Mouse (Mus musculus): ENCODE data around the gene Psen2. TPM values are rescaled to one million over a fixed set of nuclear protein-coding genes. Genes with fewer than 3 reads are reported as not detected.

Psen2 gene
- polyA plus RNA-seq, 1 experiment from 2014 or later: 7.9 TPM

DNA sequence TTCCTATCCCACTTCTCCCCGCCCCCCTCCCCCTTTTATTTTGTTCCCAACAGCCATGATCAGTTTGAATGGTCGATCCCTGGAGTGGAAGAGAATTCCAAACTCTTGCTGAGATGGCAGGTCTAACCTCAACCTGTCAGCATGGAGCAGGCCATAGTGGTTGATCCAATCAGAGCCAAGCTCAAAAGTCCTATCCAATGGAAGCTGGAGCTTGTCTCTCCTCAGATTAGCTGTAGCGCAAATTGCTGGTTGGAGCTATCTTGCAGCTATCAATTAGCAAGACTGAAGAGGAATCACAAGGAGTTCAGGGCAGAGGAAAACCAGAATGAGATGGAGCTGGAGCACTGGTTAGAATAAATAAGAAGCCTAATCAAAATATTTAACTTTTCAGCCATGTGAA is 54.9 kb downstream of the Psen2 start:
- no peak overlapping the region for H3K9ac ChIP-seq
- H3K36me3 ChIP-seq (replicated peaks): no peaks in the 10 kb centered on the region
- H3K4me3 ChIP-seq (replicated peaks): no peak overlapping the region
- no peaks in the 10 kb centered on the region for H3K27me3 ChIP-seq
- H3K4me1 ChIP-seq: no peaks in the 10 kb centered on the region
- no peaks in the 10 kb centered on the region for H3K9me3 ChIP-seq
- H3K4me2 ChIP-seq: no peak overlapping the region
- ATAC-seq (ENCODE audit: low FRiP score): no peak
- 87% methylated on average over 3 of the region's 3 CpGs for WGBS
- no peak overlapping the region for H3K27ac ChIP-seq

- Histone ChIP-seq H3K4me2 (no peak overlapping the region), H3K4me1 (peaks cover 4% of the 10 kb centered on the region; the same call in 1 of the 2 replicates), H3K36me3 (replicated peaks) (no peaks in the 10 kb centered on the region), H3K9me3 (no peaks in the 10 kb centered on the region), H3K4me3 (replicated peaks) (no peak overlapping the region), H3K27me3 (no peaks in the 10 kb centered on the region; the same call in 1 of the 2 replicates), H3K9ac (no peak overlapping the region), H3K27ac (no peak overlapping the region)
- 74% methylated on average over 5 of the region's 5 CpGs for WGBS
- no peak for ATAC-seq (ENCODE audit: low FRiP score)
These were observed 62.5 kb downstream of the Psen2 start for GRCm38 (mm10) chr1:180200722-180201121.

GRCm38 (mm10) chr1:180199715-180200050 is 63.6 kb downstream of the Psen2 start:
- Histone ChIP-seq H3K27me3 (peaks cover 6% of the 10 kb centered on the region), H3K4me3 (replicated peaks) (no peak overlapping the region), H3K4me1 (peaks cover 11% of the 10 kb centered on the region), H3K9ac (no peak overlapping the region), H3K36me3 (replicated peaks) (no peaks in the 10 kb centered on the region), H3K27ac (no peak overlapping the region), H3K9me3 (no peaks in the 10 kb centered on the region), H3K4me2 (no peak overlapping the region)
- no peak for ATAC-seq (ENCODE audit: low FRiP score)
- 82% methylated on average over 4 of the region's 4 CpGs for WGBS

DNA sequence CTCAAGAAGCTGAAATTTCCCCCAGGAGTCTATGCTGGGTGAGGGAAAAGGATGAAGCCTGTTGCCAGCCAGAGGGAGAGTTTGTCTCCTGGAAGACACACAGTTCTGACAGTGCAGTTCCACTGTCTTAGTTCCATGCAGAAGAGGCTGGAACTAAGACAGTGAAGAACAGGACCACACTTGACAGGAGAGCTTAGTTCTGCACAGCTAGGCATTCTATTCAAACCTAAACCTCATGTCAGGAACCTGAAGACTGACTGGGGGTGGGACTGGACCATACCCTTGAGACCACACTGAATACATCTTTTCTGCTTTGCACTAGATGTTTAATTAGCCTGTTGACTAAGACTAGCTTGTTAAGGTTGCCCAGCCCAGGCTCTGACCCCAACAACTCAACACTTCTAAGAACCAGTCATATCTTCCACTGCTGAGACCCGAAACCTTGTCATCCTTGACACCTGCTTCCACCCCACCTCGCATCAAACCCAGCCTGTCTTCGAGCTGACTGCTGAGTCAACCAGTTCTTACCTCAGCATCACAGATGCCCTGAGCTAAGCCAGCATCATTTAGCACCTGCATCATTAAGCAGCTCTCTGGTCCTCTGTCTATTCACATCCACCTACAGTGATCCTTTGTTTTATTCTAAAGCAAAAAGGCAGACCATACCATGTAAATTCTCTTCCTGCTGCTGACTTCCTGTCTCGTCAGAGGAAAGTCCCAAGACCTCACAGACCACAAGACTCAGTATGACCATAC is 64.1 kb downstream of the Psen2 start, which contains the start of gene Coq8a:
Gene Coq8a (minus strand): TSS at position 644 of the 756 bp plus-strand sequence.
- peaks cover 12% of the 10 kb centered on the region for H3K27me3 ChIP-seq
- H3K36me3 ChIP-seq (replicated peaks): no peaks in the 10 kb centered on the region
- no peak within 1 kb of the TSS for H3K4me2 ChIP-seq
- WGBS: 74% methylated on average over 4 of the region's 4 CpGs
- H3K9me3 ChIP-seq: no peaks in the 10 kb centered on the region
- no peak within 1 kb of the TSS for H3K27ac ChIP-seq
- no peak within 1 kb of the TSS for H3K4me3 ChIP-seq (replicated peaks)
- H3K9ac ChIP-seq: no peak within 1 kb of the TSS
- ATAC-seq (ENCODE audit: low FRiP score): no peak
- peaks cover 11% of the 10 kb centered on the region for H3K4me1 ChIP-seq

DNA sequence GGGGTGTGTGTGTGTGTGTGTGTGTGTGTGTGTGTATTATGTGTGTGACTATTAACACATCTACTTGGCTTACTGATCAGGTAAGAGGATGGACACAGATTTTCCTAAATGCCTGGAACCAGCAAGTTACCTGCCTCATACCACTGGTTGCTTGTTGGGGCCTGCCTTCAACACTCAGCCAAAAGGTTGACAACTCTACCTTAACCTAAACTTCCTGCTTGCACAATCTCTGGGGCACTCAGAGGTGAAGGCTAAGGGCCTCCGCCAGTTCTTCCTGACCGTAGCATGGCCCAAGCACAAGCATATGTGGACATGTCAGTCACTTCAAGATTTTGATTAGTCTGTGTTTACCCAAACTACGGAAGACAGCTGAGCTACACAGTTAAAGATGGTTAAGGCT is 65.3 kb downstream of the Psen2 start:
- Histone ChIP-seq H3K36me3 (replicated peaks) (no peaks in the 10 kb centered on the region), H3K27ac (no peak overlapping the region), H3K4me3 (replicated peaks) (no peak overlapping the region), H3K27me3 (peaks cover 16% of the 10 kb centered on the region), H3K9me3 (no peaks in the 10 kb centered on the region), H3K4me1 (peaks cover 11% of the 10 kb centered on the region), H3K9ac (no peak overlapping the region), H3K4me2 (no peak overlapping the region)
- WGBS: 87% methylated on average over 3 of the region's 3 CpGs
- no peak for ATAC-seq (ENCODE audit: low FRiP score)

- 90% methylated on average over 9 of the region's 9 CpGs for WGBS
- Histone ChIP-seq H3K9ac (0 out of 2 replicates have a peak overlapping the region, but pooled peaks have one; percentile 14), H3K9me3 (no peaks in the 10 kb centered on the region), H3K36me3 (replicated peaks) (no peaks in the 10 kb centered on the region), H3K4me1 (peaks cover 11% of the 10 kb centered on the region), H3K27ac (no peak overlapping the region), H3K27me3 (peaks cover 19% of the 10 kb centered on the region), H3K4me3 (replicated peaks) (peak overlapping the region; percentile 54; the same call in 1 of the 2 replicates), H3K4me2 (peak overlapping the region; percentile 71)
- no peak for ATAC-seq (ENCODE audit: low FRiP score)
These were observed 66.7 kb downstream of the Psen2 start for GRCm38 (mm10) chr1:180196508-180196907.

DNA sequence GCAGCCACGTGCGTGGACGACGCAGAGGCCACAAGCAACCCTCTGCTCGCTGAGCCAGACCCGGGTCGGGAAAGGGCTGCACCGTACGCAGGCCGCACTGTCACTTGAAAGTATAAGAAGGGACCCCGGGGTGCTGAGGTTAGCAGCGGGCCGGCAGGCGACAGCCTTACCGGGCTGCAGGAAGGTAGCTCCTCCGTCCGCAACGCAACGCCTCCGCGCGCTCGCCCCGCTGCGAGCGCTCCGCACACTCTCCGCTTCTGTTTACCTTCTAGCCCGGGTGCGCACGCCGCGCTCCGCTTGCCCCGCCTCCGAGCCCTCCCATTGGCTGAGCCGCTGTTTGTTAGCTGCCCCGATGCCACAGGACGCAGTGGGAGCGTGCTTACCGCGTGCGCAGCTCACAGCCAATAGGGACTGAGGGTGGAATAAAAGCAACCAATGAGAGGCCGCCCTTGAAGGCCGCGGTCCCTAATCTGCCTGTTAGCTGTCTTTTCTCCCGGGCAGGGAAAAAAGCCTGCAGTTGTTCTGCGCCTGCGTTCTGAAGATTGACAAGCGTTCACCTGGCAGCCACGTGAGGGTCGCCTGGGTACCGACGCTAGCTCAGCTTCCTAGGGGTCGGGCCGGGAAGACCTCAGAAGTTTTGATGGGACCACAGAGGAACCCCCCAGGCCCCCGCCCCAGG is 67.4 kb downstream of the Psen2 start:
- H3K27ac ChIP-seq: no peak overlapping the region
- ATAC-seq (ENCODE audit: low FRiP score): peak; percentile 100
- peak overlapping the region; percentile 54 for H3K4me3 ChIP-seq (replicated peaks)
- H3K9me3 ChIP-seq: no peaks in the 10 kb centered on the region
- H3K4me2 ChIP-seq: peak overlapping the region; percentile 71
- peaks cover 19% of the 10 kb centered on the region for H3K27me3 ChIP-seq
- peaks cover 11% of the 10 kb centered on the region for H3K4me1 ChIP-seq
- H3K9ac ChIP-seq: peak overlapping the region; percentile 14; the same call in 1 of the 2 replicates
- WGBS: under 1% methylated on average over 57 of the region's 57 CpGs
- no peaks in the 10 kb centered on the region for H3K36me3 ChIP-seq (replicated peaks)

DNA sequence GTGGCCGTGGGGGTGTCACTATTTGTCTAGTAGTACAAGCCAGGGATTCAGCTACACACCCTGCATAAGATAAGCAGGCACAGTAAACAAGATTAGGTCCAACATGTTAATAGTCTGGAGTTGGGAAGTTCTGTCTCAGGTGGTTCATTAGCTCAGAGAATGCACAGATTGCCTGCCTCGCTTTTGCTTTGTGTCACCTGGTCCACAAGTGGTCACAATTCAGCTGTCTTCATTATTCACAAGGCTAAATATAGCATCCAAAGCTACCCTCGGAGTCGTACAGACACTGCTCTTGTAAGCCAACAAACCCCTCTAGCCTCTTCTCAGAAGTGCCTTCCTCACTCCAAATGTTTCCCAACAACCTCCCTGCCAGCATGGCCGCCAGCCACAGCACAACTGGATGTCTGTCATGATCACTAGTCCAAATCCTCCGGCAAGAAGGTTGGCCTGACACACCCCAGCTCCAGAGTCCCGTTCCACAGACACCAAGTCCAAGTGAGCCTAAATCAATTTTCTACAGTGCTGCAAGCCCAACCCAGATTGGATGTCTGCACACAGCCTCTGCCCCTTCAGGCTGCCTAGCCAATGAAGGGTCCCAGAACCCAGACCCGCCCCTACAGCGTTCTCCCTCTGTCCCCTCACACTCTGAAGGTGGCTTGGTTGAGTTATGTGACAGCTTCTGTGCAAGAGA is 68.3 kb downstream of the Psen2 start:
- Histone ChIP-seq H3K4me1 (peaks cover 11% of the 10 kb centered on the region), H3K9me3 (no peaks in the 10 kb centered on the region), H3K9ac (peak overlapping the region; percentile 5; the same call in 1 of the 2 replicates), H3K4me2 (peak overlapping the region; percentile 71), H3K27me3 (peaks cover 19% of the 10 kb centered on the region), H3K4me3 (replicated peaks) (peak overlapping the region; percentile 54), H3K36me3 (replicated peaks) (no peaks in the 10 kb centered on the region), H3K27ac (no peak overlapping the region)
- WGBS: 34% methylated on average over 9 of the region's 9 CpGs
- no peak for ATAC-seq (ENCODE audit: low FRiP score)

DNA sequence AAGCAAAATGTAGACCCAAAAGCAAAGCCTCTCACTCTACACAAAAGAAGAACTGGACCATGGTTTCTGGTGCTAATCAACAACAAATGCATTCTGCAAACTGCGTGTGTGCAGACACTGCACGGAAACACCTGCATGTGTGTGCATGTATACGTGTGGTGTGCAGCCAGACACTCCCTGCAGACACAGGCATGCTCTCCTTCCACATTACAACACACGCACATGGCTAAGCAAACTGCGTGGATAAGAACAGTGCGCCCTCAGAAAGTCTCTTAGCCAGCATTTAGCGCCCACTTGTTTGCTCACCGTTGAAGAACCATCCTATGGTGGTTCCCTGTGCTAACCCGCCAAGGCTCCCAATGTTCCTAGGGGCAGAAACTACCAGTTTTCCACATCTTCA is 69.2 kb downstream of the Psen2 start:
- ATAC-seq (ENCODE audit: low FRiP score): no peak
- 86% methylated on average over 9 of the region's 9 CpGs for WGBS
- no peak overlapping the region for H3K4me2 ChIP-seq
- no peaks in the 10 kb centered on the region for H3K9me3 ChIP-seq
- H3K36me3 ChIP-seq (replicated peaks): no peaks in the 10 kb centered on the region
- H3K9ac ChIP-seq: no peak overlapping the region
- H3K4me3 ChIP-seq (replicated peaks): no peak overlapping the region
- no peak overlapping the region for H3K27ac ChIP-seq
- H3K27me3 ChIP-seq: peaks cover 19% of the 10 kb centered on the region
- H3K4me1 ChIP-seq: peaks cover 11% of the 10 kb centered on the region

DNA sequence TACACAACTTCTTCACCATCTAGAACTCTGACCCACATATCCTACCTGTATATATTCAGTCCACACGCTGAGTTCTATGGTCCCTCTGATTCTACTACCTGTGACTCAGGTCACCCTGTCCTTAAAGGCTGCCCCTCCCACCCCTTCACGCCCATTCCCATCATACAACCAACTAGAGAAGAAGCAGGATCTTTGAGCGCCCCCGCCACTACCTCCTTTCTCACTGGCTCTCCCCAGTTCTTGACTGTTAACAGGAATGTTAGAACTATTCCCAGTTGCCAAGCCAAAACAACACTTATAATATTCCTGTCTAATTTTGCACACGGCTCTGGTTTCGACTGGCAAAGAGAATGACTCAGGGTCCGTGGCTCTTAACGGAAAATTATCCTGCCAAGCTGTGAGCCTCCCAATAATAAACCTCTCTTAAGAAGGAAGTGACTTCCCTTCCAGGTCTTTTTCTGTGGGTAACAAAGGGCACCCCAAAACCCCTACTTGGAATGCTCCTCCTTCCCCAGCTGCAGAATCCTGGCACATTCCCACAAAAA is 69.8 kb downstream of the Psen2 start:
- ATAC-seq (ENCODE audit: low FRiP score): no peak
- H3K27me3 ChIP-seq: peaks cover 19% of the 10 kb centered on the region
- H3K4me1 ChIP-seq: peaks cover 11% of the 10 kb centered on the region
- H3K27ac ChIP-seq: no peak overlapping the region
- no peak overlapping the region for H3K4me2 ChIP-seq
- H3K4me3 ChIP-seq (replicated peaks): no peak overlapping the region
- WGBS: 84% methylated on average over 8 of the region's 8 CpGs
- H3K36me3 ChIP-seq (replicated peaks): no peaks in the 10 kb centered on the region
- no peak overlapping the region for H3K9ac ChIP-seq
- no peaks in the 10 kb centered on the region for H3K9me3 ChIP-seq

DNA sequence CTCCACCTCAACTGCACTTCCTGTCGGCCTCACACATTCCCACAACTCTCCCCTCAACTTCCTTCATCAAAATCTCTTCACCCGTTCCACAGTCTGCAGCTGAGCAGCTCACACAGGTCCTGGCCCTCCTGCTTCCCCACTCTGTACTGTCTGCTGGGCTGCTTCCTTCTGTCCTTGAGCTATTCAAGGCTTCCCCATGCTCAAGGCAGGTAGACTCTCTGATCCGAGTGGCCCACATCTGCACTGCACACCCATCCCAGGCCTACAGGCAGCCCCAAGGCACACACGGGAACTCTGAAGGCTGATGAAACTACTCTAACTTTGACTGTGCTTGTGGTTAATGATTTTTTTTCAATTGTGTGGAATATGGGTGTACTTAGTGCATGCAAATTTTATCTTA is 70.4 kb downstream of the Psen2 start:
- H3K9ac ChIP-seq: no peak overlapping the region
- 58% methylated on average over 4 of the region's 4 CpGs for WGBS
- H3K27me3 ChIP-seq: peaks cover 19% of the 10 kb centered on the region
- no peak for ATAC-seq (ENCODE audit: low FRiP score)
- peaks cover 11% of the 10 kb centered on the region for H3K4me1 ChIP-seq
- no peaks in the 10 kb centered on the region for H3K36me3 ChIP-seq (replicated peaks)
- no peaks in the 10 kb centered on the region for H3K9me3 ChIP-seq
- H3K4me3 ChIP-seq (replicated peaks): no peak overlapping the region
- H3K27ac ChIP-seq: no peak overlapping the region
- no peak overlapping the region for H3K4me2 ChIP-seq

GRCm38 (mm10) chr1:180191651-180192220 is 71.5 kb downstream of the Psen2 start:
- Histone ChIP-seq H3K36me3 (replicated peaks) (no peaks in the 10 kb centered on the region), H3K4me3 (replicated peaks) (no peak overlapping the region), H3K9me3 (no peaks in the 10 kb centered on the region), H3K4me2 (no peak overlapping the region), H3K27me3 (peaks cover 19% of the 10 kb centered on the region), H3K27ac (no peak overlapping the region), H3K4me1 (peaks cover 11% of the 10 kb centered on the region), H3K9ac (no peak overlapping the region)
- no peak for ATAC-seq (ENCODE audit: low FRiP score)
- whole genome bisulfite sequencing: 81% methylated on average over 7 of the region's 7 CpGs

Measured in forebrain, embryonic 12.5 days (tissue).